Comparison of ENCODE assay signal across 9 mouse cellular contexts in the genomic region with DNA sequence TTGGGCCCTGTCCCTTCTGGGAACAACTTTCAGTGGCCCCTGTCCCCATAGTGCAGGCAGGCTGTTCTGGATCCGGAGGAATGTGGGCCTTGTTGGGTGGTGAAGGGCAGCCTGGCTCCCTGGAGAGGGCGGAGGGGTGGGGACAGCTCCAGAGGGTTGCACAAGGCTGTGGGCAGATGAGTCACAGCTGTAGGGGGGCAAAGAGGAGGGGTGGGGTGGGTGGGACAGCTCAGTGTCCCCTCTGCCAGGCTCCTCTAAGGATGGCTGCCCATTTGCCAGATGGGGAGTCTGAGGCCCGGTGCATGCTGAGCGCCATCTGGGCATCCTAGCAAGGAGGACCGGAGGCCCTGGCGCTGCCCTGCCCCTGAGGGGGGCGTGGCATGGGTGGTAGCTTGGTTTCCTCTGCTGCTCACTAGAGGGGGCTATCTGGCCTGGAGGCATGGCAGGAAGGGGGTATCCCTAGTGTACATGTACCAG. TPM values are rescaled to one million over a fixed set of nuclear protein-coding genes. Genes with fewer than 3 reads are reported as not detected.
DNase-seq lines count a peak whose midpoint lies in the region; ATAC-seq and TF ChIP-seq lines count a peak whose summit lies in the region.
"Had no signal": no experiment of that assay in that cellular context is flagged by ENCODE, and none has a peak within 500 bp of the region (broad histone marks: within the 10 kb centered on the region; RNA-seq: fewer than 3 reads in every experiment).

No protein-coding gene starts in this region.

- peak overlapping the region; percentile 59 for H3K9ac ChIP-seq in heart, embryonic 11.5 days (ENCODE audit: low read depth, low read length)
- H3K9ac ChIP-seq in hindbrain, postnatal 0 days (replicated peaks; ENCODE audit: low read length) = no peak overlapping the region

- POLR2A ChIA-PET in Patski (lab: Charles Lee) = interaction anchor here (0.8 kb wide), 1 partner anchor 26 kb away, joined by 4 read pairs; no protein-coding TSS in a partner anchor

- H3K4me2 ChIP-seq in heart, embryonic 11.5 days = no peak overlapping the region
- H3K4me2 ChIP-seq in hindbrain, postnatal 0 days (ENCODE audit: low read depth, low read length) = no peak overlapping the region

- no peak for ATAC-seq in heart, embryonic 11.5 days (replicated peaks; ENCODE audit: insufficient number of reproducible peaks, low FRiP score, low TSS enrichment)
- ATAC-seq in Patski = peak; percentile 4
- peak; percentile 49 for ATAC-seq in granulocyte monocyte progenitor cell, adult 5-6 weeks (replicated peaks; ENCODE audit: poor library complexity, severe bottlenecking)
- no peak for ATAC-seq in hindbrain, postnatal 0 days

- no peak for DNase-seq in heart, postnatal 36 days
- DNase-seq in 3134 (ENCODE audit: extremely low read depth, insufficient read length, low spot score) (peak; percentile 85), Patski (ENCODE audit: low read depth, low spot score) (peak; percentile 30)
- no peak for DNase-seq in spleen, postnatal 36 days (ENCODE audit: low spot score in 2 of 2)
- no peak for DNase-seq in spleen, postnatal 14 days (ENCODE audit: low spot score in 2 of 2)
- DNase-seq in hindbrain, postnatal 0 days (ENCODE audit: low spot score) = no peak
- DNase-seq: layer of hippocampus, postnatal 36 days had no signal

- CTCF ChIA-PET in Patski (lab: Charles Lee) = no interaction called here

- H3K27me3 ChIP-seq in heart, embryonic 11.5 days (ENCODE audit: control insufficient read depth, insufficient read depth, low read length) = no peaks in the 10 kb centered on the region
- no peaks in the 10 kb centered on the region for H3K27me3 ChIP-seq in Patski
- no peaks in the 10 kb centered on the region for H3K27me3 ChIP-seq in hindbrain, postnatal 0 days (ENCODE audit: insufficient read depth, low read length)

- 89% methylated on average over 7 of the region's 7 CpGs for WGBS in heart, embryonic 11.5 days (ENCODE audit: insufficient replicate concordance)
- WGBS in hindbrain, postnatal 0 days = 82% methylated on average over 7 of the region's 7 CpGs

- H3K27ac ChIP-seq in heart, embryonic 11.5 days (ENCODE audit: low read depth, low read length) = peak overlapping the region; percentile 35; the same call in 1 of the 2 replicates
- H3K27ac ChIP-seq in hindbrain, postnatal 0 days = no peak overlapping the region

- intact Hi-C loops in heart, postnatal 36 days (cut with DNase I) = no loop called here

- H3K9me3 ChIP-seq in heart, embryonic 11.5 days (replicated peaks; ENCODE audit: control insufficient read depth, low read length) = no peaks in the 10 kb centered on the region
- no peaks in the 10 kb centered on the region for H3K9me3 ChIP-seq in hindbrain, postnatal 0 days (ENCODE audit: low read length)

- in situ Hi-C loops in Patski (cut with MboI; ENCODE audit: low pct_unique_long_range_greater_than_20kb) = no loop called here

- H3K36me3 ChIP-seq in heart, embryonic 11.5 days (ENCODE audit: control insufficient read depth, insufficient read depth, low read length) = peaks cover 46% of the 10 kb centered on the region
- peaks cover 39% of the 10 kb centered on the region for H3K36me3 ChIP-seq in hindbrain, postnatal 0 days (ENCODE audit: insufficient read depth, low read length)

- H3K4me1 ChIP-seq in heart, embryonic 11.5 days (ENCODE audit: control insufficient read depth, insufficient read depth, low read length) = peaks cover 51% of the 10 kb centered on the region
- H3K4me1 ChIP-seq in hindbrain, postnatal 0 days (ENCODE audit: insufficient read depth, low read length) = peaks cover 22% of the 10 kb centered on the region

- TF ChIP-seq CTCF in Patski (IDR thresholded peaks at IDR 0.05) = no peak
- no peak for TF ChIP-seq CTCF in hindbrain, postnatal 0 days (IDR thresholded peaks at IDR 0.05; ENCODE audit: low read depth)

- H3K4me3 ChIP-seq in heart, embryonic 11.5 days (ENCODE audit: low read depth, low read length) = no peak overlapping the region
- H3K4me3 ChIP-seq in hindbrain, postnatal 0 days (ENCODE audit: low read length) = no peak overlapping the region

RNA-seq across cellular contexts. Expression of a gene that starts 8.2 kb away (rescaled TPM):
- 10.6 and 10.8 TPM in 2 replicates for polyA plus RNA-seq in heart, embryonic 11.5 days (2014; fragmentation: Nextera tagmentation; extraction: Ambion mirVana)
- total RNA-seq in heart, postnatal 36 days (2021) = 10 to 100 TPM; 37.9 to 39.5 TPM
- 40.6 TPM for polyA plus RNA-seq in Patski (2021)
- total RNA-seq in granulocyte monocyte progenitor cell, adult 5-6 weeks (2014; fragmentation: Nextera tagmentation) = 16.1 and 20.6 TPM in 2 replicates
- 7.1 and 8.0 TPM in 2 replicates for total RNA-seq in granulocyte monocyte progenitor cell, adult 5-6 weeks (2017)
- total RNA-seq in hindbrain, postnatal 0 days (2014; rRNA removed) = 37.3 and 38.4 TPM in 2 replicates
- polyA plus RNA-seq in hindbrain, postnatal 0 days (2015; fragmentation: Nextera tagmentation; extraction: Ambion mirVana) = 22.0 and 22.3 TPM in 2 replicates

RNA-seq across cellular contexts. Expression of a gene that starts 24.5 kb away (rescaled TPM):
- polyA plus RNA-seq in heart, embryonic 11.5 days (2014; fragmentation: Nextera tagmentation; extraction: Ambion mirVana) = 39.4 and 39.7 TPM in 2 replicates
- 10 to 100 TPM; 14.0 to 17.1 TPM for total RNA-seq in heart, postnatal 36 days (2021)
- polyA plus RNA-seq in Patski (2021) = 33.9 TPM
- total RNA-seq in granulocyte monocyte progenitor cell, adult 5-6 weeks (2014; fragmentation: Nextera tagmentation) = 6.3 and 22.9 TPM in 2 replicates
- 7.8 and 8.1 TPM in 2 replicates for total RNA-seq in granulocyte monocyte progenitor cell, adult 5-6 weeks (2017)
- 33.9 and 46.4 TPM in 2 replicates for total RNA-seq in hindbrain, postnatal 0 days (2014; rRNA removed)
- 32.0 and 33.7 TPM in 2 replicates for polyA plus RNA-seq in hindbrain, postnatal 0 days (2015; fragmentation: Nextera tagmentation; extraction: Ambion mirVana)

RNA-seq across cellular contexts. Expression of a gene that starts 33.2 kb away (rescaled TPM):
- 313 and 338 TPM in 2 replicates for polyA plus RNA-seq in heart, embryonic 11.5 days (2014; fragmentation: Nextera tagmentation; extraction: Ambion mirVana)
- total RNA-seq in heart, postnatal 36 days (2021) = 1,000 to 10,000 TPM; 1,005 to 1,085 TPM
- polyA plus RNA-seq in Patski (2021) = 1,798 TPM
- total RNA-seq in granulocyte monocyte progenitor cell, adult 5-6 weeks (2014; fragmentation: Nextera tagmentation) = 843 and 1,029 TPM in 2 replicates
- 1,504 and 1,576 TPM in 2 replicates for total RNA-seq in granulocyte monocyte progenitor cell, adult 5-6 weeks (2017)
- 2,095 and 2,196 TPM in 2 replicates for total RNA-seq in hindbrain, postnatal 0 days (2014; rRNA removed)
- polyA plus RNA-seq in hindbrain, postnatal 0 days (2015; fragmentation: Nextera tagmentation; extraction: Ambion mirVana) = 422 and 434 TPM in 2 replicates

RNA-seq across cellular contexts. Expression of a gene that starts 37.5 kb away (rescaled TPM):
- polyA plus RNA-seq in heart, embryonic 11.5 days (2014; fragmentation: Nextera tagmentation; extraction: Ambion mirVana) = 153 and 154 TPM in 2 replicates
- total RNA-seq in heart, postnatal 36 days (2021) = 100 to 1,000 TPM; 113 to 125 TPM
- 150 TPM for polyA plus RNA-seq in Patski (2021)
- total RNA-seq in granulocyte monocyte progenitor cell, adult 5-6 weeks (2014; fragmentation: Nextera tagmentation) = 35.0 and 72.7 TPM in 2 replicates
- total RNA-seq in granulocyte monocyte progenitor cell, adult 5-6 weeks (2017) = 46.7 and 50.8 TPM in 2 replicates
- total RNA-seq in hindbrain, postnatal 0 days (2014; rRNA removed) = 297 and 309 TPM in 2 replicates
- 196 and 204 TPM in 2 replicates for polyA plus RNA-seq in hindbrain, postnatal 0 days (2015; fragmentation: Nextera tagmentation; extraction: Ambion mirVana)

RNA-seq across cellular contexts. Expression of a gene that starts 39.6 kb away (rescaled TPM):
- polyA plus RNA-seq in heart, embryonic 11.5 days (2014; fragmentation: Nextera tagmentation; extraction: Ambion mirVana) = 44.1 and 47.4 TPM in 2 replicates
- total RNA-seq in heart, postnatal 36 days (2021) = 10 to 100 TPM; 31.0 to 31.3 TPM
- polyA plus RNA-seq in Patski (2021) = 82.0 TPM
- total RNA-seq in granulocyte monocyte progenitor cell, adult 5-6 weeks (2014; fragmentation: Nextera tagmentation) = 25.7 and 40.8 TPM in 2 replicates
- total RNA-seq in granulocyte monocyte progenitor cell, adult 5-6 weeks (2017) = 20.5 and 33.0 TPM in 2 replicates
- 69.7 and 80.9 TPM in 2 replicates for total RNA-seq in hindbrain, postnatal 0 days (2014; rRNA removed)
- polyA plus RNA-seq in hindbrain, postnatal 0 days (2015; fragmentation: Nextera tagmentation; extraction: Ambion mirVana) = 52.3 and 56.1 TPM in 2 replicates

Comparison
In these comparisons a context has a peak if more than half of its experiments do, and no peak if none do; other contexts are left out.
1. ATAC-seq: peak in Patski (single experiment) and granulocyte monocyte progenitor cell, adult 5-6 weeks (single experiment); none in heart, embryonic 11.5 days (single experiment) and hindbrain, postnatal 0 days (single experiment).
2. DNase-seq: peak in 3134 (single experiment) and Patski (single experiment); none in heart, postnatal 36 days (0 of 2), spleen, postnatal 36 days (0 of 2), spleen, postnatal 14 days (0 of 2) and hindbrain, postnatal 0 days (single experiment).